Mouse (Mus musculus) forebrain, postnatal 0 days (tissue): ENCODE results near the gene Hsd3b6. TPM values are rescaled to one million over a fixed set of nuclear protein-coding genes. Genes with fewer than 3 reads are reported as not detected.

Source experiments
- ATAC-seq: fragments of 200-750 bp; cut with Nextera tagmentation; 2 replicates; pipeline ENCODE4 v1.8.0; 2017; ENCODE audit warnings: mild to moderate bottlenecking, moderate library complexity
- DNase-seq: peaks from one replicate; pipeline ENCODE4 v3.0.0-alpha.2; 2015
- H3K27ac ChIP-seq: fragments of 300-500 bp; sonication (generic); 2 replicates; pipeline ENCODE4 v1.5.1; 2014; ENCODE audit warnings: low read depth, mild to moderate bottlenecking, antibody characterized with exemption, low read length, moderate library complexity, mixed read lengths
- H3K27me3 ChIP-seq: fragments of 300-500 bp; sonication (generic); 2 replicates; pipeline ENCODE4 v1.6.1; 2014; ENCODE audit warnings: mild to moderate bottlenecking, low read length, mixed read lengths; ENCODE audit not compliant: insufficient read depth
- H3K36me3 ChIP-seq: fragments of 300-500 bp; sonication (generic); 2 replicates; pipeline ENCODE4 v1.6.1; 2014; ENCODE audit warnings: mild to moderate bottlenecking, moderate library complexity; ENCODE audit not compliant: insufficient read depth
- H3K4me1 ChIP-seq: fragments of 300-500 bp; sonication (generic); 2 replicates; pipeline ENCODE4 v1.6.1; 2014; ENCODE audit warnings: antibody characterized with exemption; ENCODE audit not compliant: insufficient read depth
- H3K4me2 ChIP-seq: fragments of 300-500 bp; sonication (generic); 2 replicates; pipeline ENCODE4 v1.6.1; 2014; ENCODE audit warnings: low read depth, mild to moderate bottlenecking, moderate library complexity
- H3K4me3 ChIP-seq: fragments of 300-500 bp; sonication (generic); 2 replicates; pipeline ENCODE4 v1.5.1; 2014; ENCODE audit warnings: low read depth, low read length, mixed read lengths
- H3K9ac ChIP-seq: fragments of 300-500 bp; sonication (generic); 2 replicates; pipeline ENCODE4 v1.6.1; 2014; ENCODE audit warnings: mild to moderate bottlenecking
- H3K9me3 ChIP-seq: fragments of 300-500 bp; sonication (generic); 2 replicates; pipeline ENCODE4 v1.6.1; 2016; ENCODE audit warnings: low read length
- CTCF ChIP-seq: sonication (generic); IDR thresholded peaks from 2 replicates; pipeline ENCODE4 v1.5.1; 2016; ENCODE audit warnings: antibody characterized with exemption, control low read depth, low read depth
- WGBS: fragments of 180-500 bp; shearing (Covaris S2); extraction: QIAGEN DNeasy Blood & Tissue Kit; methylation state at CpG from one replicate; pipeline ENCODE4 v1.1.7; 2014; 5-methylcytosine and 5-hydroxymethylcytosine counted together
- polyA plus RNA-seq: library from polyadenylated mRNA; unstranded; fragments of >200 nt; fragmentation: Nextera tagmentation; extraction: Ambion mirVana; gene quantifications from 2 replicates; pipeline ENCODE4 v1.2.1, GENCODE M21; 2015
- total RNA-seq: library from RNA; depleted of rRNA; stranded (reverse); fragments of >200 nt; gene quantifications from 2 replicates; pipeline ENCODE4 v1.2.3, GENCODE M21; 2014; rRNA removed

Hsd3b6 gene
- not detected in 2 replicates for total RNA-seq
- polyA plus RNA-seq, result 0.12 TPM in 1 of 2 replicates, not detected in the other

GRCm38 (mm10) chr3:98814101-98814670 is at the start of gene Hsd3b6:
Gene Hsd3b6, minus strand, starts transcription at chr3:98814443.
- Histone ChIP-seq H3K36me3 (no peaks in the 10 kb centered on the region), H3K4me2 (no peak within 1 kb of the TSS), H3K4me1 (no peaks in the 10 kb centered on the region), H3K9ac (no peak within 1 kb of the TSS), H3K27ac (no peak within 1 kb of the TSS), H3K4me3 (no peak within 1 kb of the TSS), H3K27me3 (no peaks in the 10 kb centered on the region), H3K9me3 (no peaks in the 10 kb centered on the region)
- ATAC-seq (no peak), DNase-seq (no peak)
- WGBS, result 81% methylated on average over 6 of the region's 6 CpGs
- no peak for TF ChIP-seq CTCF

- DNase-seq, result no peak
- Histone ChIP-seq H3K36me3 (no peaks in the 10 kb centered on the region), H3K27ac (no peak overlapping the region), H3K27me3 (no peaks in the 10 kb centered on the region), H3K4me2 (no peak overlapping the region), H3K9me3 (no peaks in the 10 kb centered on the region), H3K4me3 (no peak overlapping the region), H3K4me1 (no peaks in the 10 kb centered on the region), H3K9ac (no peak overlapping the region)
- no peak for ATAC-seq
- no peak for TF ChIP-seq CTCF
- WGBS, result 94% methylated on average over 1 of the region's 1 CpGs
These were observed 48.6 kb upstream of the Hsd3b6 start for GRCm38 (mm10) chr3:98862800-98863199.

DNA sequence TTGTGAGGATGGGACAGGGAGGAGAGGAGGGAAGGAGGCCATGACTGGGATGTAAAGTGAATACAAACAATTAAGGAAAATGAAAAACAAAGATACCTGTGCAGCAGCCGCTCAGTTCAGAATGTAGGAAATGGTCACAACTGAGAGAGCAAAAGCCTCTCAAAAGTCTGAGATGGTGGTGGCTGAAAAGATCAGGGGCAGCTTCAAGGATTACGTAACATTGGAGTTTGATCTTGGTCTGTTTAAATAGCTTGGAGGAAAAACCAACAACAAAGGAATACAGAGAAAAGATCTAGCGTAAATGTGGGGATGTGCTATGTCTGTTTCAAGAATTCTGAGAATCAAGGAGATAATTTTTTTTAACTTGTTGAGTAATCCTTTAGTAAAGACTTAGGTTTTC is 45.3 kb upstream of the Hsd3b6 start, which contains the start of gene Hsd3b1:
Hsd3b1 (minus strand) TSS at position 219 of the 400 bp plus-strand sequence.
- Histone ChIP-seq H3K36me3 (no peaks in the 10 kb centered on the region), H3K9me3 (no peaks in the 10 kb centered on the region), H3K4me1 (no peaks in the 10 kb centered on the region), H3K9ac (no peak within 1 kb of the TSS), H3K27ac (no peak within 1 kb of the TSS), H3K4me2 (no peak within 1 kb of the TSS), H3K4me3 (no peak within 1 kb of the TSS), H3K27me3 (no peaks in the 10 kb centered on the region)
- TF ChIP-seq CTCF, result no peak
- DNase-seq (no peak), ATAC-seq (no peak)
- WGBS, result 88% methylated on average over 3 of the region's 3 CpGs

DNA sequence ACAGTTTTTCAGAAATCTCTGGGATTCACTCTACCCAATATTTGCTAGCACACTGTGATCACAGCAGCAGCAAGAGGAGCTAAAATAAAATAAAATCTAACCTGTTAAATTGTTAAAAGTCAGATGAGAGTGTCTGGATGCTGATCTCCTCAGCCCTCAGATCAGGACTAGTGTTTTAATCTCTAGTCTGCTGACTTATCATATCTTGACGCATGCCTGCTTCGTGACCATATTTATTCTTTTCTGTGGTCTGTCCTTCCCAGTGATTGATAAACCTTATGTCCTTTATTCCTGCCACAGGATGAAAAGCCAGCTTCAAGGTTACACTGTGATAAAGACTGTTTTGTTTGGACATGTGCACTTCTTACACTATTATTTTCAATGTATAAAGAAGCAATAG is 43.8 kb upstream of the Hsd3b6 start:
- ATAC-seq, result no peak
- Histone ChIP-seq H3K9me3 (no peaks in the 10 kb centered on the region), H3K4me1 (no peaks in the 10 kb centered on the region), H3K9ac (no peak overlapping the region), H3K4me3 (no peak overlapping the region), H3K4me2 (no peak overlapping the region), H3K27me3 (no peaks in the 10 kb centered on the region), H3K27ac (no peak overlapping the region), H3K36me3 (no peaks in the 10 kb centered on the region)
- DNase-seq, result no peak
- no peak for TF ChIP-seq CTCF
- 87% methylated on average over 2 of the region's 2 CpGs for WGBS

- Histone ChIP-seq H3K4me1 (no peaks in the 10 kb centered on the region), H3K9ac (no peak overlapping the region), H3K9me3 (no peaks in the 10 kb centered on the region), H3K27ac (no peak overlapping the region), H3K4me2 (no peak overlapping the region), H3K36me3 (no peaks in the 10 kb centered on the region), H3K27me3 (no peaks in the 10 kb centered on the region), H3K4me3 (no peak overlapping the region)
- TF ChIP-seq CTCF, result no peak
- no peak for DNase-seq
- 62% methylated on average over 1 of the region's 1 CpGs for whole genome bisulfite sequencing
- no peak for ATAC-seq
These were observed 42.6 kb upstream of the Hsd3b6 start for GRCm38 (mm10) chr3:98856892-98857291.

DNA sequence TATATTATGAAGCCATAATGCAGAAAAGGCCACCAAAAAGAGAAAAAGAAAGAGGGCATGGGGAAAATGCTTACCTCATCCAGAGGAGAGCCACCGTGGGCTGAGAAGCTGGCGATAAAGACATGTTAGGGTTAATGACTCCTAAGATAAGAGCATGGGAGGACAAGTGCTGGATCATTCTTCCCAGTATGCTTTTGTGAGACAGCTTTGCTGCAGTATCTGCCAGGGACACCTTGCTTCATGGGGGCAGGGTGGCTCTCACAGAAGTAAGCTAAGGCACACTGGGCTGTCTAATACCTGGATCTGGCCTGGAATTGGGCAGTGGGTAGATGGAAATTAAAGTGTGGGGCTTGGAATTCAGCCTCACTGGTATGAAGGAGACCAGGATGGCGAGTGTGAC is 40.9 kb upstream of the Hsd3b6 start:
- Histone ChIP-seq H3K36me3 (no peaks in the 10 kb centered on the region), H3K4me3 (no peak overlapping the region), H3K9ac (no peak overlapping the region), H3K27ac (no peak overlapping the region), H3K27me3 (no peaks in the 10 kb centered on the region), H3K4me2 (no peak overlapping the region), H3K9me3 (no peaks in the 10 kb centered on the region), H3K4me1 (no peaks in the 10 kb centered on the region)
- WGBS, result 90% methylated on average over 3 of the region's 3 CpGs
- no peak for TF ChIP-seq CTCF
- ATAC-seq, result no peak; the same call in 1 of the 2 replicates
- DNase-seq, result no peak

GRCm38 (mm10) chr3:98853685-98854084 is 39.4 kb upstream of the Hsd3b6 start:
- no peak for DNase-seq
- Histone ChIP-seq H3K4me1 (no peaks in the 10 kb centered on the region), H3K27ac (no peak overlapping the region), H3K4me3 (no peak overlapping the region), H3K4me2 (no peak overlapping the region), H3K9ac (no peak overlapping the region), H3K36me3 (no peaks in the 10 kb centered on the region), H3K27me3 (no peaks in the 10 kb centered on the region), H3K9me3 (no peaks in the 10 kb centered on the region)
- ATAC-seq, result no peak
- no peak for TF ChIP-seq CTCF
- WGBS, result 41% methylated on average over 1 of the region's 1 CpGs
